Mouse (Mus musculus): Measurements from ENCODE around the gene Ankrd34a.

The Ankrd34a gene

GRCm38 (mm10) chr3:96573611-96574511 is 22.6 kb upstream of the Ankrd34a start:
- Histone ChIP-seq H3K27me3 (ENCODE audit: insufficient read depth, low read length) (no peaks in the 10 kb centered on the region), H3K4me3 (replicated peaks; ENCODE audit: low read length) (peak overlapping the region; percentile 43), H3K4me1 (replicated peaks; ENCODE audit: low read depth, low read length) (peaks cover 89% of the 10 kb centered on the region), H3K36me3 (ENCODE audit: insufficient read depth, low read length) (peaks cover 8% of the 10 kb centered on the region), H3K9me3 (ENCODE audit: low read length) (no peaks in the 10 kb centered on the region)
- TF ChIP-seq POU5F1 (IDR thresholded peaks at IDR 0.05; ENCODE audit: borderline replicate concordance, low read length) (no peak), NANOG (IDR thresholded peaks at IDR 0.05; ENCODE audit: borderline replicate concordance, low read length) (no peak), CTCF (conservative IDR thresholded peaks at IDR 0.05; ENCODE audit: low read length) (no peak)

GRCm38 (mm10) chr3:96575272-96575984 is 21.0 kb upstream of the Ankrd34a start:
- H3K27me3 ChIP-seq (ENCODE audit: insufficient read depth, low read length): no peaks in the 10 kb centered on the region
- H3K4me1 ChIP-seq (replicated peaks; ENCODE audit: low read depth, low read length): peaks cover 89% of the 10 kb centered on the region
- TF ChIP-seq CTCF (conservative IDR thresholded peaks at IDR 0.05; ENCODE audit: low read length) (no peak), POU5F1 (IDR thresholded peaks at IDR 0.05; ENCODE audit: borderline replicate concordance, low read length) (no peak), NANOG (IDR thresholded peaks at IDR 0.05; ENCODE audit: borderline replicate concordance, low read length) (no peak)
- peaks cover 19% of the 10 kb centered on the region for H3K36me3 ChIP-seq (ENCODE audit: insufficient read depth, low read length)
- H3K9me3 ChIP-seq (ENCODE audit: low read length): no peaks in the 10 kb centered on the region
- H3K4me3 ChIP-seq (replicated peaks; ENCODE audit: low read length): peak overlapping the region; percentile 68

GRCm38 (mm10) chr3:96576005-96576658 is 20.3 kb upstream of the Ankrd34a start:
- peaks cover 19% of the 10 kb centered on the region for H3K36me3 ChIP-seq (ENCODE audit: insufficient read depth, low read length)
- H3K27me3 ChIP-seq (ENCODE audit: insufficient read depth, low read length): no peaks in the 10 kb centered on the region
- TF ChIP-seq NANOG (IDR thresholded peaks at IDR 0.05; ENCODE audit: borderline replicate concordance, low read length) (no peak), CTCF (conservative IDR thresholded peaks at IDR 0.05; ENCODE audit: low read length) (no peak), POU5F1 (IDR thresholded peaks at IDR 0.05; ENCODE audit: borderline replicate concordance, low read length) (no peak)
- peak overlapping the region; percentile 68 for H3K4me3 ChIP-seq (replicated peaks; ENCODE audit: low read length)
- H3K9me3 ChIP-seq (ENCODE audit: low read length): no peaks in the 10 kb centered on the region
- peaks cover 89% of the 10 kb centered on the region for H3K4me1 ChIP-seq (replicated peaks; ENCODE audit: low read depth, low read length)

- Histone ChIP-seq H3K4me3 (replicated peaks; ENCODE audit: low read length) (peak within 1 kb of the TSS; percentile 68), H3K27me3 (ENCODE audit: insufficient read depth, low read length) (no peaks in the 10 kb centered on the region), H3K9me3 (ENCODE audit: low read length) (no peaks in the 10 kb centered on the region), H3K4me1 (replicated peaks; ENCODE audit: low read depth, low read length) (peaks cover 90% of the 10 kb centered on the region), H3K36me3 (ENCODE audit: insufficient read depth, low read length) (peaks cover 25% of the 10 kb centered on the region)
- TF ChIP-seq POU5F1 (IDR thresholded peaks at IDR 0.05; ENCODE audit: borderline replicate concordance, low read length) (no peak), CTCF (conservative IDR thresholded peaks at IDR 0.05; ENCODE audit: low read length) (no peak)
These were observed 19.5 kb upstream of the Ankrd34a start, which contains the start of gene Gm16253 for GRCm38 (mm10) chr3:96576690-96577541. Gene Gm16253 (plus strand): TSS chr3:96576984.

GRCm38 (mm10) chr3:96577566-96577965 is 18.9 kb upstream of the Ankrd34a start:
- Histone ChIP-seq H3K36me3 (ENCODE audit: insufficient read depth, low read length) (peaks cover 25% of the 10 kb centered on the region), H3K27me3 (ENCODE audit: insufficient read depth, low read length) (no peaks in the 10 kb centered on the region), H3K4me1 (replicated peaks; ENCODE audit: low read depth, low read length) (peaks cover 95% of the 10 kb centered on the region), H3K4me3 (replicated peaks; ENCODE audit: low read length) (peak overlapping the region; percentile 68), H3K9me3 (ENCODE audit: low read length) (no peaks in the 10 kb centered on the region)
- TF ChIP-seq POU5F1 (IDR thresholded peaks at IDR 0.05; ENCODE audit: borderline replicate concordance, low read length) (no peak), CTCF (conservative IDR thresholded peaks at IDR 0.05; ENCODE audit: low read length) (no peak), NANOG (IDR thresholded peaks at IDR 0.05; ENCODE audit: borderline replicate concordance, low read length) (no peak)

GRCm38 (mm10) chr3:96578561-96579238 is 17.7 kb upstream of the Ankrd34a start:
- H3K4me3 ChIP-seq (replicated peaks; ENCODE audit: low read length): peak overlapping the region; percentile 18
- peaks cover 89% of the 10 kb centered on the region for H3K4me1 ChIP-seq (replicated peaks; ENCODE audit: low read depth, low read length)
- H3K36me3 ChIP-seq (ENCODE audit: insufficient read depth, low read length): peaks cover 27% of the 10 kb centered on the region
- no peaks in the 10 kb centered on the region for H3K27me3 ChIP-seq (ENCODE audit: insufficient read depth, low read length)
- no peaks in the 10 kb centered on the region for H3K9me3 ChIP-seq (ENCODE audit: low read length)
- TF ChIP-seq CTCF (conservative IDR thresholded peaks at IDR 0.05; ENCODE audit: low read length): no peak
- TF ChIP-seq POU5F1 (IDR thresholded peaks at IDR 0.05; ENCODE audit: borderline replicate concordance, low read length): no peak
- TF ChIP-seq NANOG (IDR thresholded peaks at IDR 0.05; ENCODE audit: borderline replicate concordance, low read length): no peak

- Histone ChIP-seq H3K9me3 (ENCODE audit: low read length) (no peaks in the 10 kb centered on the region), H3K4me1 (replicated peaks; ENCODE audit: low read depth, low read length) (peaks cover 83% of the 10 kb centered on the region), H3K4me3 (replicated peaks; ENCODE audit: low read length) (0 out of 2 replicates have a peak overlapping the region, but pooled peaks have one; percentile 23), H3K36me3 (ENCODE audit: insufficient read depth, low read length) (peaks cover 30% of the 10 kb centered on the region), H3K27me3 (ENCODE audit: insufficient read depth, low read length) (no peaks in the 10 kb centered on the region)
- no peak for TF ChIP-seq CTCF (conservative IDR thresholded peaks at IDR 0.05; ENCODE audit: low read length)
- TF ChIP-seq POU5F1 (IDR thresholded peaks at IDR 0.05; ENCODE audit: borderline replicate concordance, low read length): no peak
- TF ChIP-seq NANOG (IDR thresholded peaks at IDR 0.05; ENCODE audit: borderline replicate concordance, low read length): no peak
These were observed 17.1 kb upstream of the Ankrd34a start for GRCm38 (mm10) chr3:96579239-96579750.

Data from E14TG2a.4 (cell line).